Mouse (Mus musculus) liver, embryonic 12.5 days (tissue): ENCODE measurements around the gene Olfr1351. TPM values are rescaled to one million over a fixed set of nuclear protein-coding genes. Genes with fewer than 3 reads are reported as not detected.
"Not testable (repeated sequence)": the region's sequence is repeated elsewhere in the genome, so short reads cannot be mapped to it uniquely, and the experiment has no call there.

Source experiments
- ATAC-seq: fragments of 200-750 bp; cut with Nextera tagmentation; 2 replicates; pipeline ENCODE4 v1.8.0; 2017; ENCODE audit warnings: moderate number of reproducible peaks, mild to moderate bottlenecking, moderate library complexity
- H3K27ac ChIP-seq: fragments of 300-500 bp; sonication (generic); 2 replicates; pipeline ENCODE4 v1.5.1; 2016; ENCODE audit warnings: mild to moderate bottlenecking
- H3K27me3 ChIP-seq: fragments of 300-500 bp; sonication (generic); replicated peaks from 2 replicates; pipeline ENCODE4 v1.6.1; 2016; ENCODE audit warnings: mild to moderate bottlenecking, moderate library complexity
- H3K36me3 ChIP-seq: fragments of 300-500 bp; sonication (generic); 2 replicates; pipeline ENCODE4 v1.6.1; 2016; ENCODE audit warnings: mild to moderate bottlenecking, moderate library complexity
- H3K4me1 ChIP-seq: fragments of 300-500 bp; sonication (generic); 2 replicates; pipeline ENCODE4 v1.6.1; 2016
- H3K4me2 ChIP-seq: fragments of 300-500 bp; sonication (generic); 2 replicates; pipeline ENCODE4 v1.6.1; 2016; ENCODE audit warnings: mild to moderate bottlenecking, moderate library complexity
- H3K4me3 ChIP-seq: fragments of 300-500 bp; sonication (generic); 2 replicates; pipeline ENCODE4 v1.5.1; 2016; ENCODE audit warnings: mild to moderate bottlenecking, moderate library complexity
- H3K9ac ChIP-seq: fragments of 300-500 bp; sonication (generic); 2 replicates; pipeline ENCODE4 v1.6.1; 2016; ENCODE audit warnings: mild to moderate bottlenecking, moderate library complexity
- H3K9me3 ChIP-seq: fragments of 300-500 bp; sonication (generic); replicated peaks from 2 replicates; pipeline ENCODE4 v1.6.1; 2016; ENCODE audit warnings: mild to moderate bottlenecking, moderate library complexity
- WGBS: fragments of 180-500 bp; shearing (Covaris S2); methylation state at CpG from one replicate; pipeline ENCODE4 v1.1.7; 2016; ENCODE audit not compliant: insufficient replicate concordance; 5-methylcytosine and 5-hydroxymethylcytosine counted together
- polyA plus RNA-seq: library from polyadenylated mRNA; unstranded; fragments of >200 nt; fragmentation: Nextera tagmentation; extraction: Ambion mirVana; gene quantifications from 2 replicates; pipeline ENCODE4 v1.2.1, GENCODE M21; 2016

Olfr1351 gene
- polyA plus RNA-seq: not detected in 2 replicates

GRCm38 (mm10) chr10:79012172-79012571, at the start of gene Olfr1351:
Olfr1351 (plus strand) TSS chr10:79012472.
- H3K9ac ChIP-seq: no peak within 1 kb of the TSS
- H3K36me3 ChIP-seq: no peaks in the 10 kb centered on the region
- no peak within 1 kb of the TSS for H3K27ac ChIP-seq
- no peak within 1 kb of the TSS for H3K4me2 ChIP-seq
- no peaks in the 10 kb centered on the region for H3K4me1 ChIP-seq
- 73% methylated on average over 1 of the region's 1 CpGs for WGBS
- ATAC-seq: no peak
- no peaks in the 10 kb centered on the region for H3K27me3 ChIP-seq
- H3K4me3 ChIP-seq: no peak within 1 kb of the TSS
- no peaks in the 10 kb centered on the region for H3K9me3 ChIP-seq

GRCm38 (mm10) chr10:78963009-78963408, 49.3 kb upstream of the Olfr1351 start, which contains the start of gene Olfr1353:
Olfr1353 (plus strand) TSS chr10:78963309.
- not testable (repeated sequence) for H3K9ac ChIP-seq, H3K4me3 ChIP-seq, H3K27ac ChIP-seq, H3K4me2 ChIP-seq, ATAC-seq, H3K27me3 ChIP-seq, H3K9me3 ChIP-seq, H3K36me3 ChIP-seq, H3K4me1 ChIP-seq

DNA sequence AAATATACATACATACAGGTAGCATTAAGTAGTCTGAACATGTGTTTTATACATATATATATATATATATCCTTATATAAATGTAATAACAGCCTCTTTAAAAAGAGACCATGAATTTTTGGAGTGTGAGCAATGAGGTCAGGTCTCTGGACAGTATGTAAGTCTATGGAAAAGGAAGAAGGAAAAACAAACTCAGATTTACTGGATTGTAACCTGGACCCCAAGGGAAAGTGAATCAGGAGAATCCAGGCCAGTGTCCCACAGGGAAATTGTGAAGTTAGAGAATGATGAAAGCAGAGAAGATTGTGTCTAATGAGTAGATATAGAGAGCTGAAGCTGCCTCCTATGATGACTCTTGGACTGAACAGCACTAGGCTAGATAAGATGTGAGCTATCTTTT, 31.5 kb upstream of the Olfr1351 start, which contains the start of gene Olfr1352:
Olfr1352 (plus strand) TSS at position 301 of the 400 bp plus-strand sequence.
- no peaks in the 10 kb centered on the region for H3K27me3 ChIP-seq
- H3K4me3 ChIP-seq: no peak within 1 kb of the TSS
- H3K4me1 ChIP-seq: no peaks in the 10 kb centered on the region
- H3K9me3 ChIP-seq: no peaks in the 10 kb centered on the region
- no peak within 1 kb of the TSS for H3K9ac ChIP-seq
- ATAC-seq: no peak
- no peak within 1 kb of the TSS for H3K4me2 ChIP-seq
- H3K36me3 ChIP-seq: no peaks in the 10 kb centered on the region
- H3K27ac ChIP-seq: no peak within 1 kb of the TSS

DNA sequence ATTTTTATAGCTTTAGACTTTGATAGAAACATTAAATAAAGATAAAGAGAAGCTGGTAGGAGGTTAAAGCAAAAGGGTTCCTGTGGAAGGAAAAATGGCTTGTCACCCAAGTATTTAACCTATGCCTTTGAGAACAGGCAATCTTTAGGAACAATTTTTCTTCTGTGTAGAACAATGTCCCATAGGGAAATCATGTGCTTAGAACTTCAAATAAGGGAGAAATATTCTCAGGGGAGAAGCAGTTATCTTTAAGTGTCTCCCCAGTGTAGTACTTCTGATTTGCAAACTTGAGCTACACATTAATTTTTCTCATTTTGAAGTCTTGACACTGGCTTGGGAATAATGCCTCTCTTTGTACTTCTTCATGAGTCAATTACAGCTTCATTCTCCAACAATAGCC, 16.2 kb downstream of the Olfr1351 start, which contains the start of gene Olfr57:
Olfr57 (plus strand) TSS at position 301 of the 400 bp plus-strand sequence.
- Histone ChIP-seq H3K27me3 (no peaks in the 10 kb centered on the region), H3K4me3 (no peak within 1 kb of the TSS), H3K4me1 (no peaks in the 10 kb centered on the region), H3K9ac (no peak within 1 kb of the TSS), H3K27ac (no peak within 1 kb of the TSS), H3K4me2 (no peak within 1 kb of the TSS), H3K9me3 (0 out of 2 replicates have a peak, but pooled peaks cover 3% of the 10 kb centered on the region), H3K36me3 (no peaks in the 10 kb centered on the region)
- no peak for ATAC-seq

- H3K9me3 ChIP-seq: peaks cover 16% of the 10 kb centered on the region; the same call in 1 of the 2 replicates
- not testable (repeated sequence) for H3K9ac ChIP-seq
Observed at GRCm38 (mm10) chr10:79042457-79042856, 30.2 kb downstream of the Olfr1351 start.

DNA sequence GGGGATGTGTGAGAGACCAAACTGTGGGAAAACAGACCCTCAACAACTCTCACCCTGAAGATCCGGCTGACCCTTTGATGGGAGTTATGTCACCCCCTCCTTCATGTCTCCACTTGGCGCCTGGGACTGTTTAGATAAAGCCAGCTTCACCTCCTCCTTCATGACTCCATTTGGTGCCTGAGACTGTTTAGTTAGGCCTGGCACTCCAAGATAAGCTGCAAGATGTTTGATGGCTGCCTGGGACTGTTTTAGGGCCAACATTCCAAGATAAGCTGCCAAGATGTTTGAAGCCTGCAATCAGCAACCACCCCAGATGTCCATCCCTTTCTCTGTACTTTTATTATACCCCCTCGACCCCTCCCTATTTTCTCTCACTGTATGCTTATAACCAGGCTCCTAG, 45.1 kb downstream of the Olfr1351 start:
- H3K27ac ChIP-seq, H3K36me3 ChIP-seq, H3K27me3 ChIP-seq, H3K4me3 ChIP-seq, H3K4me2 ChIP-seq, H3K4me1 ChIP-seq, H3K9ac ChIP-seq: not testable (repeated sequence)
- 27% methylated on average over 3 of the region's 3 CpGs for WGBS
- peaks cover 12% of the 10 kb centered on the region; the same call in 1 of the 2 replicates for H3K9me3 ChIP-seq
- peak; percentile 71; the same call in 1 of the 2 replicates for ATAC-seq

More at GRCm38 (mm10) chr10:79042457-79042856, 30.2 kb downstream of the Olfr1351 start:
- not testable (repeated sequence) for H3K27me3 ChIP-seq, H3K4me1 ChIP-seq, H3K4me3 ChIP-seq, H3K27ac ChIP-seq, ATAC-seq, H3K4me2 ChIP-seq, H3K36me3 ChIP-seq
- WGBS: 77% methylated on average over 2 of the region's 2 CpGs

Other genes with a start within 250 kb of the Olfr1351 start
- 0.61 and 0.78 TPM in 2 replicates for gene Slc1a6, start 232.0 kb upstream of the Olfr1351 start, polyA plus RNA-seq
- not detected in 2 replicates for gene Olfr1356, start 160.3 kb upstream of the Olfr1351 start, polyA plus RNA-seq
- not detected in 2 replicates for gene Olfr1355, start 136.9 kb upstream of the Olfr1351 start, polyA plus RNA-seq
- gene Olfr1354, start 99.3 kb upstream of the Olfr1351 start, polyA plus RNA-seq: not detected in 2 replicates
- not detected in 2 replicates for gene Olfr8, start 61.8 kb upstream of the Olfr1351 start, polyA plus RNA-seq
- not detected in 2 replicates for gene Olfr1353, start 49.2 kb upstream of the Olfr1351 start, polyA plus RNA-seq
- gene Olfr1352, start 31.4 kb upstream of the Olfr1351 start, polyA plus RNA-seq: not detected in 2 replicates
- gene Olfr57, start 16.3 kb downstream of the Olfr1351 start, polyA plus RNA-seq: not detected in 2 replicates
- gene 2610008E11Rik, start 85.1 kb downstream of the Olfr1351 start, polyA plus RNA-seq: 5.8 and 6.0 TPM in 2 replicates
- not detected in 2 replicates for gene Vmn2r80, start 136.3 kb downstream of the Olfr1351 start, polyA plus RNA-seq
- gene Vmn2r81, start 235.2 kb downstream of the Olfr1351 start, polyA plus RNA-seq: not detected in 2 replicates